Mouse (Mus musculus): ENCODE results near the gene Aloxe3.

The Aloxe3 gene

DNA sequence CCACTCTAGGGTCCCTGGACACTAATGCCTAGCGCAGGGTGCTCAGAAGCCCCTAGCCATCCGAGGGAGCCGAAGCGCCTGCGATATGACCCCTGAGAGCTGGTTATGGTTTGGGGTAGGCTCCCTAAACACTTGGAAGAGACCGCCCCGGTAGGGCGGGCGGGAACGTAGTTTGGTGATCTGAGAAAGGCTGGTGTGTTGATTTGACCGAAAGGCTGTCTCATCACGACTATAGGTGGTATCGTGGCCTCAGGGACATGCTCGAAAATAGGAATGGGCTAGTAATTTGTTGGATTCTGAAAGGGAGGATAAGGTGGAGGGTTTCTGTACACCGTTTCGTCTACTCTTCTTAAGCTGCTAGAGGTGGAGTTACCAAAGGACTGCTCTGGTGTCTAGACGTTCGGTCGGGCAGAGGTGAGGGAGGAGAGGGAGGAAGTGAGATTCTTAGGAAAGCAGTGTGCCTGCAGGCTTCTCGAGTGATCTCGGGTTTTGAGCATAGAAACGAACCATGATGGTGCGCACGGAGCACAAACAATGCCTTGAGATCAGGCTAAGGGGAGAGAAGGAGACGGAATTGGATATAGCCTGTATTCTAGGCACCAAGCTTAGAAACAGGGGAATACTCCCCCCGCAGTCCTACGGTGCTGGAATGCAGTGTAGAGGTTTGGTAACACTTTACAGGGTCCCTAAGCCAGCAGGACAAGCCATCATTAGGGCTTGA, 30.0 kb upstream of the Aloxe3 start:
- peak; percentile 70 to 72 for DNase-seq

DNA sequence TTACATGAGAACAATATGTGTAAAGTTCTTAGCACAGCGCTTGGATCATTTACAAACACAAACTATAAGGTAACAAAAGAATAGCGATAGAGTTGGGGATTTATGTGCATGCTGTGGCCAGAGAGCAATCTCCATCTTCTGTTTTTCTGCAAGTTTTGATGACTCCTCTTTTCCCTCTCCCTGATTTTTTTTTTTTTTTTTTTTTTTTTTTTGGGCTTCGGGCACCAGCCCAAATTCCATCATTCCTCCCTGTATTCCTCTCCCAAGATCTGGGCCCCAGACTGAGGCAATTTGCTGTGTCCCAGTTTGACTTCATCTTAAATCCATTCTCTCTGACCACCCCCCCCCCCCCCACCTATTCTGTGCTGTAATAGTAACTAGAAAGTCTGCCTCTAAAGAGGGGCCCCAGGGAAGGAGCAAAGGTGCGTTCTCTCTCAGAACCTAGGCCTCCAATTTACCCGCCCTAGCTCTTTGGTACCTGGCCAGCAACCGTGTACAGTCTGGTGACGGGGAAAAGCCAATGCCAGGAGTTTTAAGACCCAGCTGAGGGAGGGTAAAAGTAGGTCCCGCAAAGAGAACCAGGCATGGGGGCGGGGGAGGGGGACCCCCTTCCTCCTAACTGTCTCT, 29.2 kb upstream of the Aloxe3 start:
- DNase-seq = no peak

DNA sequence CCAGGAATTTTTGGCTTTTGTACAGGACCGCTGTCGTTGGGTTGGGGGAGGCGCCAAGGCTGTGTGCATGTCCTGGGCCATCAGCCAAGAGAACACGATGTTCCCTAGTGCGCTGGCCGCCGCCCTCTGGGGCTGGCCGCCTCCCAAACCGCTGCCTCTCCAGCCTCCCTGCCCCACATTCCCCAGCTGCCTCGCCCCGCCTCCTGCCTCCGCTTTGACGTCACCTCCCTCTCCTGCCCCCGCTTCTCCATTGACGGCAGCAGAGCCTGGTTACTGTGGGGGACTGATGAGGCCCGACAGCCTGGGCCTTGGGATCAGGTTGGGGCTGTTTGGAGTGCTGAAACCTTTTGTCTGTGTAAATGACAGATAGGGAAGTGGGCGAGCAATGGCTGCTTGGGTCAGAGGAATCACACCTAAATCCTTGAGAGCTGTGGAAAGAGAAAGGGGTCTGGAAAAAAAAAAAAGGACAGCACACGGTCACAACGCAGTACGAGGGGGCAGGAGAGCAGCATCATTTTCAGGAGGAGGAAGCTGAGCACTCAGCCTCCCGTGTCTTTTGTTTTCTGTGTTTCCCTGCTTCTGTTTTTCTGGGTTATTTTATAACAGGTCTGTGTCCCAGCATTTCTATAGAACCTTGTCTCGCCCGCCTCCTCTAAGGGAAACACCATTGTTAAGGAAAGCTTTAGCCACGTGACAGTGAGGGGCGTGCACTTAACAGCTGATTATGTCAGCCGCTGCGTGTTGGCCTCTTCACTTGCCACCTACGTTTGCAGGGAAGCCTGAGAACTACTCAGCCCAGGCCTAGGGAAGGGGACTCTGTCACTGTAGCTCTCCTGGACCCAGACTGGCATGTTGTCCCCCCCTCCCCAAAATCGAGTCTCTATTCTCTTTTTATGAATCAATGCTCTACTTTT, 28.5 kb upstream of the Aloxe3 start:
- peak; percentile 91 for DNase-seq

DNA sequence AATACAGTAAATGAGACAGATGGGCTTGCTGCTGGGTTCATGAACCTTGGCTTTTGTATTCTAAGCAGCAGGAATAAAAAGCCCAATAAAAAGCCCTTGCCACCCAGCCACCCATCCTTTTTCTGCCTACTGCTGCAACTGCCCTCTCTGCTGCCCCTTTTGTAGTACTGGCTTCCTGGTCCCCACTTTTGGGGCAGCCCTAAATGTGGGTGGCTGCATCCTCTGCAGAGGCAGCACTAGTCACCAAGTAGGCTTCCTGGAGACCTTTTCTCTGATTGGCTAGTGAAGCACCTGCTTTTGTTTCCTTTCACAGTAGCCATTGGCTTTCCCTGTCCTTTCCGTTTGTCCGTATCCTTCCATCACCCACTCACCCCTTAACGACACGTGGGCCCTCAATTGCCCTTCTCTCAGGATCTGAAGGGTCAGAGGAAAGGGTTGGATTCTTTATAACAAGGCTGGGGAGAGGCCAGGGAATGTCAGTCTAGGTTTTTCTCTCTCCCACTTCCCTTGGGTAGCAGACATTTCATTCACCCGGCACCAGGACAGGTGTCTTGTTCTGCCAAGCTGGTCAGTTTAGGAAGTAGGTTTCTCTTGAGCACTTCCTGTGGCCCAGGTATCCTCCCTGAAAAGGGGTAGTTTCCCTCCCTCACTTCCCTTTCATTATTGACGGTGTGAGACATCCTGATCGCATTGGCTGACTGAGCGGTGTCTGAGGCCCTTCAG, 27.5 kb upstream of the Aloxe3 start:
- peak; percentile 59 to 65 for DNase-seq

DNA sequence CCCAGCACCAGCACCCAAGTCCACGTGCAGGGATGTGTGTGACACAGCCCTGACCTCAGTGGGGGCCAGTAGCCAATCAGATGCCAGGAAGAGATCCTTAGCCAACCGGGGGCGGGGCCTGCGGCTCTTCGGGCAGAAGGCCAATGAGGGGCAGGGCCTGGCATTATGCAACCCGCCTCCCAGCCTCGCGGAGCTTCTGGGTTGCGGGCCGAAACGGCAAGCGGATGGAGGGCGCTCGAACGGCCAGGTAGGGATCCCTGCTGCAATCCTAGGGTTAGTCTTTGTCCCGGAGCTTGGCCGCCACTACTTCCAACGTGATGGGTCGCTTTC, 27.0 kb upstream of the Aloxe3 start:
- DNase-seq = peak; percentile 97

DNA sequence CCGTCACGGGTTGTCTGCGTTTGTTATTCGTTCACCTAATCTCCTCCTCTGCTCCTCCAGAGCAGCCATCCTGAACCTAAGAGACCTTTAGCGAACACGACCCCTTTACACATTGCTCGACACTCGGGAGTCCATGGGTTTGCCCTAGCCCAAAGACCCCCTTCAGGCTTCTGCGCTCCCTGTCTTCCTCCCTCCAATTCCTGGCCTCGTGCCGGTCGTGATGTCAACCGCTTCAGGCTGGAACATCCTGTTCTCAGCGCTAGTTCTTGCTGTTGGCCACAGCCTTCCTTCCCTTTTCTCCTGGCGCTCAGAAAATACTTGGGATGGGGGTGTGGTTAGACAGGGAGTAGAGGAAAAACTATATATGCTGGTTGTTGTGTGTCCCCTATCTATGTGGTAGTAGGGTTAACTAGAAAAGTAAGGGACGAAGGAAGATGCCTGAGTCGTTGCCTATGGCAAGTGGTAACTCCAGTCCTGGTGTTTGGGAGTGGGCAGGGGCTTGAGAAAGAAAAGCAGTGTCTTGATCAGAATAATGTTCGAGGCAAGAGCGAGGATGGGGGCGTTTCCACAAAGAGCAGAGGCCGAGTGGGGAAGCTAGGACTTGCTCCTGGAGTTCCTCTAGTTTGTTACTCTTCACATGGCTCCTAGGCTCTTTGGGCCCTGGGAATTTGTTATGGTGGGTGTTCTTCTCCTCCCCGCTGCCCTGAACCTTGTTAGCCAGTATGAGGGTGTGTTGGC, 26.4 kb upstream of the Aloxe3 start:
- no peak for DNase-seq

DNA sequence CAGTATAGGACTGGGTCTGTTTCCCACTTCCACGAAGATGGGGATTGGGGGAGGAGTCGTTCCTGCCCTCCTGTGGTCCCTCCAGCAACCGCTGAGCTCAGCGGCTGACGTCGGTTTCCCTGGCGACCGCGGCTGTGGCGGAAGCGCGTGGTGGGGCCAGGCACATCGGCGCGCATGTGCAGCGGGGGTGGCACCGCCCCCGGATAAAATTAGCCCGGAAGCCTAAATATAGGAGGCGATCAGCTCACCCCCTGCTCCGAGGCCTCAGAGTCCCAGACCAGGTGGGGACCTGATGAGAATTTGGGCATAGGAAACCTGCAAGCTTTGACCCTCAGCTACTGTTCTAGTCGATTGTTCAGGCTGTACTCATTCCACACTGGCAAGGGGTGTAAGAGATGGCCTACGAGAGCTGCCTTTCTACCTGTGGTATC, 25.8 kb upstream of the Aloxe3 start:
- DNase-seq = peak; percentile 95

DNA sequence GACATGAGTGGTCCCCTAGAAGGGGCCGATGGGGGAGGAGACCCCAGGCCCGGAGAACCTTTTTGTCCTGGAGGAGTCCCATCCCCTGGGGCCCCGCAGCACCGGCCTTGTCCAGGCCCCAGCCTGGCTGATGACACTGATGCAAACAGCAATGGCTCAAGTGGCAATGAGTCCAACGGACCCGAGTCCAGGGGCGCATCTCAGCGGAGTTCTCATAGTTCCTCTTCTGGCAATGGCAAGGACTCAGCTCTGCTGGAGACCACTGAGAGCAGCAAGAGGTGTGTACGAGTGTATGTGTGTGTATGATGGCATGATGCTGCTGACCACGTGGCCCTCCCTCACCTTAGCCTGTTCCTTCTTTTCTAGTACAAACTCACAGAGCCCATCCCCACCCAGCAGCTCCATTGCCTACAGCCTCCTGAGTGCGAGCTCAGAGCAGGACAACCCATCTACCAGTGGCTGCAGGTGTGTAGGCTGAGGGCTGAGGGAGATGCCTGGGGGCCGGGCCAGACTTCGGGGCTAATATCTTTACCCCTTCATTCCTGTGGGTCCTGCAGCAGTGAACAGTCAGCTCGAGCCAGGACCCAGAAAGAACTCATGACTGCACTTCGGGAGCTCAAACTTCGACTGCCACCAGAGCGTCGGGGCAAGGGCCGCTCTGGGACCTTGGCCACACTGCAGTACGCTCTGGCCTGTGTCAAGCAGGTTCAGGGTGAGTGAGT, 24.9 kb upstream of the Aloxe3 start:
- peak; percentile 29 to 30 for DNase-seq

DNA sequence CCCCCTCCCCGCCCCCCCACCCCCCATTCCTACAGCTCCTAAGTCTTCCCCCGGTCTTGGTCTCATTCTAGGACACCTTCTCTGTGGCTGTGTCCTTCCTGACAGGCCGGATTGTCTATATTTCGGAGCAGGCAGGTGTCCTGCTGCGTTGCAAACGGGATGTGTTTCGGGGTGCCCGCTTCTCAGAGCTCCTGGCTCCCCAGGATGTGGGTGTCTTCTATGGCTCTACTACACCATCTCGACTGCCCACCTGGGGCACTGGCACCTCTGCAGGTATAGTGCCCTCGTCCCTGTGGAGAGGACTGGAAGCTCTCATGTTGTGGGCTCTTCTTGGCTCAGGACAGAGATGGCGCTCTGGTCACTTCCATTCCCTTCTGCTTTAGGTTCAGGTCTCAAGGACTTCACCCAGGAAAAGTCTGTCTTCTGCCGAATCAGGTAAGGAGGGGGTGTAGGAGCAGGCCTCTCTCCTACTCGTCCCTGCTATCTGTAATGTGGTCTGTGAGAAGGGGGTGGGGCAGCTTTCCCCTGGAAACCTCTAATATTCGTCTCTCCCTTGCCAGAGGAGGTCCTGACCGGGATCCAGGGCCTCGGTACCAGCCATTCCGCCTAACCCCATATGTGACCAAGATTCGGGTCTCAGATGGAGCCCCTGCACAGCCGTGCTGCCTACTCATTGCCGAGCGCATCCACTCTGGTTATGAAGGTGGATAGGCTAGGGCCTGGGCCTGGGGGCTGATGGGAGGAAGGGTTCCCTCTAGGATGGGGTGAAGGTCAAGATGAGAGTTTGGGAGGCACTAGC, 23.9 kb upstream of the Aloxe3 start:
- DNase-seq = peak in 1 of 2 experiments; percentile 11

DNA sequence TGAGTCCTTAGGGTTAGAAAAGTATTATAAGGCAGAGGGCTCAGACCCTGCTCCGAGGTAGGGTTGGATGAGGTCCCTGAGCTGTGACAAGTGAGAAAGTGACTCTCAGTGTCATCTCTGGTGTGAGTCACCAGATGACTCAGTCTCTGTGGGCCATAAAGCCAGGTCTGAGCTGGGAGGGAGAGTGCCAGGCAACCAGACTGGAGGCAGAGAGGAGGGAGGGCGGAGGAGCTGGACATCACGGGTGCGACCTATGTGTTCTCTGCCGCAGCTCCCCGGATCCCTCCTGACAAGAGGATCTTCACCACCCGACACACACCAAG, 23.3 kb upstream of the Aloxe3 start:
- peak in 1 of 2 experiments; percentile 9 for DNase-seq

DNA sequence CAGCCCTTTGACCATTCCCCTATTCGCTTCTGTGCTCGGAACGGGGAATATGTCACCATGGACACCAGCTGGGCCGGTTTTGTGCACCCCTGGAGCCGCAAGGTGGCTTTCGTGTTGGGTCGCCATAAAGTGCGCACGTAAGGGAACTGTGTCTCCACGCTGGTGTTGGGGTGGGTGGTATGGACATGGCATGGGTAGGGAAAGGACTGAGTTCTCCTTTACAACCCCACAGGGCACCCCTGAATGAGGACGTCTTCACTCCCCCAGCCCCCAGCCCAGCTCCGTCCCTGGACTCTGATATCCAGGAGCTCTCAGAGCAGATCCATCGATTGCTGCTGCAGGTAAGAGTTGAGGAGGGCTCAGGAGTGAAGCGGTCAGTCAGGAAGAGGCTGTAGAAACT, 22.6 kb upstream of the Aloxe3 start:
- DNase-seq = peak in 1 of 2 experiments; percentile 10

DNA sequence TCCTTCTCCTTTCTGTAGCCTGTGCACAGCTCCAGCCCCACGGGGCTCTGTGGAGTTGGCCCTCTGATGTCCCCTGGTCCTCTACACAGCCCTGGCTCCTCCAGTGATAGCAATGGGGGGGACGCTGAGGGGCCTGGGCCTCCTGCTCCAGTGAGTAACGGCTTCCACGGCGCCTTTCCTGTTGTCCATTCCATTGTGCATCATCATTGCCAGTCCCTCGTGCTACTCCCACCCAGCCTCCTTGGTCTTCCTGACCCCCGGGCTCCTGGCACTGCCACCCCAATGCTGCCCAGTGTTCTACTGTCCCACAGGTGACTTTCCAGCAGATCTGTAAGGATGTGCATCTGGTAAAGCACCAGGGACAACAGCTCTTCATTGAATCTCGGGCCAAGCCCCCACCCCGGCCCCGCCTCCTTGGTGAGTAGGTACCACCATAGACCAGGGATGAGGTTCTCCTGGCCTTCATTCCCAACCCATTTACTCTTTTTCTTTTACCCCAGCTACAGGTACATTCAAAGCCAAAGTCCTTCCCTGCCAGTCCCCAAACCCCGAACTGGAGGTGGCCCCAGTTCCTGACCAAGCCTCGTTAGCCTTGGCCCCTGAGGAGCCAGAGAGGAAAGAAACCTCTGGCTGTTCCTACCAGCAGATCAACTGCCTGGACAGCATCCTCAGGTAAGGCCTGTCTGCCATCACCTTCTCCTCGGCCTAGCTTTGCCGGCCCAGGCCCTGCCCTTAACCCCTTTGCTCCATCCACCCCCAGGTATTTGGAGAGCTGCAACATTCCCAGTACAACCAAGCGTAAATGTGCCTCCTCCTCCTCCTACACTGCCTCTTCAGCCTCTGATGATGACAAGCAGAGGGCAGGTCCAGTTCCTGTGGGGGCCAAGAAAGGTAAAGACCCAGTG, 21.9 kb upstream of the Aloxe3 start:
- DNase-seq = peak; percentile 5 to 14

DNA sequence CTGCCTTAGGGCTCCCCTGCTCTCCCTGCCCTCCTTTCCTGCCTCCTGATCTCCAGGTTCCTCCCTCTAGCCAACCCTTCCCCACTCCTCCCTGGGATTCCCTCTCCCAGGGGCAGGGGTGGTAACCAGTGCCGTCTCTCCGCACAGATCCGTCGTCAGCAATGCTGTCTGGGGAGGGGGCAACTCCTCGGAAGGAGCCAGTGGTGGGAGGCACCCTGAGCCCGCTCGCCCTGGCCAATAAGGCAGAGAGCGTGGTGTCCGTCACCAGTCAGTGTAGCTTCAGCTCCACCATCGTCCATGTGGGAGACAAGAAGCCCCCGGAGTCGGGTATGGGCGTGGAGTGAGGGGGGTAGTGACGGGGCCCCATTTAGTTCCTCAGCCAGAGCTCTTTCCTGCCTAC, 21.2 kb upstream of the Aloxe3 start:
- DNase-seq = peak; percentile 8 to 16

DNA sequence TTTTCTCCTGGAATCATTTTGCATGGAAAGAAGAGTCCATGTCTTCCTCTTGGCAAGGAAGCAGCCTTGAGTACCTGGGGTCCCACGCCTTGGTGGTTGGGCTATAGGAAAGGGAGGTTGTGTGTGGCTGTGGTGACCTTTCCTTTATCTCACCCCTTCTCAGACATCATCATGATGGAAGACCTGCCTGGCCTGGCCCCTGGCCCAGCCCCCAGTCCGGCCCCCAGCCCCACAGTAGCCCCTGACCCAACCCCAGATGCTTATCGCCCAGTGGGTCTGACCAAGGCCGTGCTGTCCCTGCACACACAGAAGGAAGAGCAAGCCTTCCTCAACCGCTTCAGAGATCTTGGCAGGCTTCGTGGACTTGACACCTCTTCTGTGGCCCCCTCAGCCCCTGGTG, 20.5 kb upstream of the Aloxe3 start:
- peak in 1 of 2 experiments; percentile 7 for DNase-seq

DNA sequence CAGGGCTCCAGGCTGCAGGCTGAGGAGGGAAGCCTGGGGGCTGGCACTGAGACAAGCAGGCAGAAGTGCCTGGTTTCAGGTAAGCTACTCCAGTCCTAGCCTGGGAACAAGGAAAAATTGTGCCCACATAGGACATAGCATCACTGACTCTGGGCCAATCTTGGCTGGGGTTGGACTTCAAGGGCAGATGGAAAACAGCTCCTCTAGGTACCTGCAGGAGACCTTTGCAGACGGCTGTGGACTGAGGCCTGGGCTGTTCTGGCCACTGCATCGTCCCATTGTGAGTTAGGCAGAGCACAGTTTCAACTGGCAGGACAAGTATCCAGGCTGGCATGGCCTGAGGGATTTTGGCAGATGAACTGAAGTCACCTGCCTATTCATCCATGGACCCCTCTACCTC, 19.9 kb upstream of the Aloxe3 start:
- peak in 1 of 2 experiments; percentile 29 for DNase-seq

DNA sequence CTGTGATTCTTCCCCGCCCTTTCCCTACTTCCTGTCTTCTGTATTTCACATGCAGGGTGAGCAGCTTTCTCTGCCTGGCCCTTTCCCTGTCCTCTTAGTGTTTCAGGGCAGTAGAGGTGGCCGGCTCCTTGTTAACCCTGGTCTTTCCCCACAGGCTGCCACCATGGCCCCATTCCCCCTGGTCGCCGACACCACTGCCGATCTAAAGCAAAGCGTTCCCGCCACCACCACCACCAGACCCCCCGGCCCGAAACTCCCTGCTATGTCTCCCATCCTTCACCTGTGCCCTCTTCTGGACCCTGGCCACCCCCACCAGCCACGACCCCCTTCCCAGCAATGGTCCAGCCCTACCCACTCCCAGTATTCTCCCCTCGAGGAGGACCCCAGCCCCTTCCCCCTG, 19.4 kb upstream of the Aloxe3 start:
- peak; percentile 29 to 35 for DNase-seq

DNA sequence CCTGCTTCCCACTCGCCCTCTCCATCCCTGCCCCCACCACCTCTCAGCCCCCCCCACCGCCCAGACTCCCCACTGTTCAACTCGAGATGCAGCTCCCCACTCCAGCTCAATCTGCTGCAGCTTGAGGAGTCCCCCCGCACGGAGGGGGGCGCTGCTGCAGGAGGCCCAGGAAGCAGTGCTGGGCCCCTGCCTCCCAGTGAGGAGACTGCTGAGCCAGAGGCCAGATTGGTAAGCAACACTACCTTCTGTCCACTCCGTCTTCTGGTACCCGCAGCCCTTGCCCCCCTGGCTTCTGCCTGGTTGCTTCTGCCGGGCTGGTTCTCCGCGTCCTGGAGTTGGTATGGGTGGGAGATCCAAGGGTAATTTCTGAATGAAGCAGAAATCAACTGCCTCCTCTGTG, 18.9 kb upstream of the Aloxe3 start:
- no peak for DNase-seq

DNA sequence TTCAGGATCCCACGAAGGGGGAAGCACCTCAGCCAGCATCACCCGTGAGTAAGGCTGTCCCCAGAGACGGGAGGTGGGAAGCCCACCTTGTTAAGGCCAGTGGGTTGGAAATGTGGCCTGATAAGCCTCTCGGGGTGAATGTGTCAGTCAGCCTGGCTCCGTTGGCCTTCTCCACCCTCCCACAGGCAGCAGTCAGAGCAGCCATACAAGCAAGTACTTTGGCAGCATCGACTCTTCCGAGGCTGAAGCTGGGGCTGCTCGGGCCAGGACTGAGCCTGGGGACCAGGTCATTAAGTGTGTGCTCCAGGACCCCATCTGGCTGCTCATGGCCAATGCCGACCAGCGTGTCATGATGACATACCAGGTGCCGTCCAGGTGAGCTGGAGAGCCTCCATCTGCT, 18.0 kb upstream of the Aloxe3 start:
- peak; percentile 24 to 33 for DNase-seq

DNA sequence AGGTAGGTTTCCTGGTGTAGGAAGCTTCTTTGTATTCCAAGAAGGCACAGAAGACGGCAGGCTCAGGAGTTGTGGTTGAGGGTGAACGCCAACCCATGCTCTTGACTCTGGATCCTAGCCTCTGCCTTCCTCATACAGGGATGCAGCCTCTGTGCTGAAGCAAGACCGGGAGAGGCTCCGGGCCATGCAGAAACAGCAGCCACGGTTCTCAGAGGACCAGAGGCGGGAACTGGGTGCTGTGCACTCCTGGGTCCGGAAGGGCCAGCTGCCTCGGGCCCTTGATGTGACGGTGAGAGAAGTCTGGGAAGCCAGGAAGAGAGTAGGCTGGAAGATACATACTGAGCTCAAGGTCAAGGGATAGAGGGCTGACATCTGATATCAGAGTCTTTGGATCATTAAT, 17.5 kb upstream of the Aloxe3 start:
- peak; percentile 12 to 15 for DNase-seq

Data from B cell, adult 2 months (primary cell).